Comparison of ENCODE assay signal across 10 mouse cellular contexts in the genomic region with DNA sequence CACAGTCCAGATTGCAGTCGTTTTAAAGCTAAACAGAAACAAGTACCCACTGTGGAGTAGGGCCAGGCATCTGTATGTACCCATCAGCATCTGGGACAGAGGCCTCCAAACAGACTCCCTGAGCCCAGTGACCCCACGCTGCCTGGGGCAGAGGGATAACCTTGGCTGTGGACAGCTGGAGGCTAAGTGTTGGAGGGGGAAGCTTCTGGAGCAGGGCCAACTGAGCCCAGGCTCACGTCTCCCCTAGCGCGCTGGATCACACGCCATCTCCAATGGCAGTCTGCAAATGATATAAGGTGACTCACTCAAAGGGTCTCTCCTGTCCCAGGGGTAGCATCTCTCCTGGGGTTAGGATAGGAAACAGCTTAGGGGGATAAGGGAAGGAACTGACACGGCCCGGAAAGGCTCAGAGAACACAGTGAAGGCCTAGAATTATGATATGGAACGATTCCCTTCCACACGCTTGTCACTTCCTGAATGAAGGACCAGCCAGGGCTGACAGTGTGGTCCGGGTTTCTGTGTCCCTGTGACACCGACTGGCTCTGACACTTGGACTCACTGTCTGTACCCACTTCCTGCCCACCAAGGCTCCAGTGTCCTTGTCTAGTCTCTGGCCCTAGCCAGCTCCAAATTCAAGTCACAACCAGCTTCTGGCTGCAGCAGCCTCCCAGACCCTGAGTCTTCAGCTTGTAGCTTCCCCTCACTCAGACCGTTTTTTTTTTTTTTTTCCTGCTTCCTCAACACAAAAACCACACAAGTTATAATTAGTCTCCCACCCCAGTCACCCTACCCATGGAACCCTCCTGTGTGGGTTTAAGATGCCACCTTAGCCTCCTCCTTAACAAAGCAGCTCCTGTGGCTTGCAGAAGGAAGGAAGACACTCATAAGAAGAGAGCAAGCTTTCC. TPM values are rescaled to one million over a fixed set of nuclear protein-coding genes. Genes with fewer than 3 reads are reported as not detected.
A peak's percentile ranks its signal among the peaks of the same experiment; 100 is the strongest.
DNase-seq lines count a peak whose midpoint lies in the region; ATAC-seq lines count a peak whose summit lies in the region.
"Had no signal": no experiment of that assay in that cellular context is flagged by ENCODE, and none has a peak within 500 bp of the region (broad histone marks: within the 10 kb centered on the region; RNA-seq: fewer than 3 reads in every experiment).

No protein-coding gene starts in this region.

- no peaks in the 10 kb centered on the region for H3K27me3 ChIP-seq in liver, embryonic 15.5 days
- no peaks in the 10 kb centered on the region for H3K27me3 ChIP-seq in intestine, embryonic 16.5 days (replicated peaks; ENCODE audit: control insufficient read depth, insufficient read depth, low read length)
- H3K27me3 ChIP-seq: hindbrain, embryonic 15.5 days; midbrain, embryonic 13.5 days had no signal

- no peak overlapping the region for H3K4me3 ChIP-seq in liver, embryonic 15.5 days (replicated peaks)
- H3K4me3 ChIP-seq in intestine, embryonic 16.5 days (ENCODE audit: low read length) = no peak overlapping the region
- H3K4me3 ChIP-seq: hindbrain, embryonic 15.5 days; midbrain, embryonic 13.5 days had no signal

- H3K9me3 ChIP-seq in liver, embryonic 15.5 days (replicated peaks) = no peaks in the 10 kb centered on the region
- H3K9me3 ChIP-seq in intestine, embryonic 16.5 days (ENCODE audit: control insufficient read depth, low read length) = no peaks in the 10 kb centered on the region
- H3K9me3 ChIP-seq: hindbrain, embryonic 15.5 days; midbrain, embryonic 13.5 days had no signal

- DNase-seq in adrenal gland, postnatal 14 days = peak; percentile 63
- no peak for DNase-seq in adrenal gland, postnatal 25 days
- peak; percentile 79 for DNase-seq in layer of hippocampus, adult 9-11 months
- DNase-seq in layer of hippocampus, adult 18-20 months (ENCODE audit: low spot score in 2 of 2) = no peak
- peak; percentile 69 for DNase-seq in MEL-GATA-1-ER (ENCODE audit: extremely low read depth, low read depth)
- no peak for DNase-seq in spleen, adult 18-20 months

- 27% methylated on average over 13 of the region's 13 CpGs for WGBS in liver, embryonic 15.5 days (ENCODE audit: insufficient replicate concordance)
- 63% methylated on average over 13 of the region's 13 CpGs for WGBS in intestine, embryonic 16.5 days

- ATAC-seq in liver, embryonic 15.5 days (ENCODE audit: insufficient read depth) = no peak
- ATAC-seq in intestine, embryonic 16.5 days = no peak
- ATAC-seq: midbrain, embryonic 13.5 days had no signal

- peak overlapping the region; percentile 89 for H3K27ac ChIP-seq in liver, embryonic 15.5 days (replicated peaks)
- no peak overlapping the region for H3K27ac ChIP-seq in intestine, embryonic 16.5 days (ENCODE audit: low read length)
- H3K27ac ChIP-seq: hindbrain, embryonic 15.5 days; midbrain, embryonic 13.5 days had no signal

- H3K4me2 ChIP-seq in liver, embryonic 15.5 days = peak overlapping the region; percentile 66
- H3K4me2 ChIP-seq in intestine, embryonic 16.5 days (ENCODE audit: low read depth, low read length) = no peak overlapping the region
- H3K4me2 ChIP-seq: hindbrain, embryonic 15.5 days; midbrain, embryonic 13.5 days had no signal

- H3K36me3 ChIP-seq in liver, embryonic 15.5 days (replicated peaks) = no peaks in the 10 kb centered on the region
- H3K36me3 ChIP-seq in intestine, embryonic 16.5 days (ENCODE audit: control insufficient read depth, insufficient read depth, low read length) = no peaks in the 10 kb centered on the region
- H3K36me3 ChIP-seq: hindbrain, embryonic 15.5 days; midbrain, embryonic 13.5 days had no signal

- H3K4me1 ChIP-seq in liver, embryonic 15.5 days (replicated peaks) = peaks cover 74% of the 10 kb centered on the region
- no peaks in the 10 kb centered on the region for H3K4me1 ChIP-seq in intestine, embryonic 16.5 days (ENCODE audit: control insufficient read depth, insufficient read depth, low read length)

- peak overlapping the region; percentile 23; the same call in 1 of the 2 replicates for H3K9ac ChIP-seq in liver, embryonic 15.5 days
- no peak overlapping the region for H3K9ac ChIP-seq in intestine, embryonic 16.5 days (ENCODE audit: low read depth, low read length)
- H3K9ac ChIP-seq: hindbrain, embryonic 15.5 days; midbrain, embryonic 13.5 days had no signal

RNA-seq across cellular contexts. Expression of gene Sema4d, which starts 57.3 kb away (rescaled TPM):
- total RNA-seq in adrenal gland, postnatal 14 days (2021) = 9.5 and 20.0 TPM in 2 replicates
- 15.4 and 22.0 TPM in 2 replicates for total RNA-seq in adrenal gland, postnatal 25 days (2021)
- 10 to 100 TPM; 78.8 to 79.1 TPM for total RNA-seq in layer of hippocampus, adult 18-20 months (2021)
- 3.8 and 4.6 TPM in 2 replicates for polyA plus RNA-seq in liver, embryonic 15.5 days (2015; fragmentation: Nextera tagmentation; extraction: Ambion mirVana)
- 5.7 and 5.9 TPM in 2 replicates for polyA plus RNA-seq in intestine, embryonic 16.5 days (2015; fragmentation: Nextera tagmentation; extraction: Ambion mirVana)

Comparison
In these comparisons a context has a peak if more than half of its experiments do, and no peak if none do; other contexts are left out.
1. DNase-seq: peak in adrenal gland, postnatal 14 days (single experiment), layer of hippocampus, adult 9-11 months (single experiment) and MEL-GATA-1-ER (single experiment); none in adrenal gland, postnatal 25 days (single experiment), layer of hippocampus, adult 18-20 months (0 of 2) and spleen, adult 18-20 months (0 of 2).